Mouse (Mus musculus) neural tube, embryonic 11.5 days (tissue): ENCODE data around the gene Ehbp1l1. TPM values are rescaled to one million over a fixed set of nuclear protein-coding genes. Genes with fewer than 3 reads are reported as not detected.
A peak's percentile ranks its signal among the peaks of the same experiment; 100 is the strongest.

Experiments
- ATAC-seq: fragments of 200-750 bp; cut with Nextera tagmentation; 2 replicates; pipeline ENCODE4 v1.8.0; 2017; ENCODE audit warnings: moderate number of reproducible peaks, mild to moderate bottlenecking, moderate TSS enrichment, moderate library complexity; ENCODE audit not compliant: insufficient read depth, low FRiP score, low TSS enrichment
- DNase-seq: peaks from one replicate; pipeline ENCODE4 v3.0.0-alpha.2; 2015; ENCODE audit warnings: low spot score
- H3K27ac ChIP-seq: fragments of 300-500 bp; sonication (generic); 2 replicates; pipeline ENCODE4 v1.5.1; 2014; ENCODE audit warnings: low read depth, mild to moderate bottlenecking, low read length
- H3K27me3 ChIP-seq: fragments of 300-500 bp; sonication (generic); 2 replicates; pipeline ENCODE4 v1.6.1; 2014; ENCODE audit warnings: mild to moderate bottlenecking, low read length, mixed read lengths; ENCODE audit not compliant: control insufficient read depth, insufficient read depth
- H3K36me3 ChIP-seq: fragments of 300-500 bp; sonication (generic); 2 replicates; pipeline ENCODE4 v1.6.1; 2014; ENCODE audit warnings: mild to moderate bottlenecking, low read length, moderate library complexity, mixed read lengths; ENCODE audit not compliant: control insufficient read depth, insufficient read depth
- H3K4me1 ChIP-seq: fragments of 300-500 bp; sonication (generic); 2 replicates; pipeline ENCODE4 v1.6.1; 2014; ENCODE audit warnings: low read length, mixed read lengths; ENCODE audit not compliant: control insufficient read depth, insufficient read depth
- H3K4me2 ChIP-seq: fragments of 300-500 bp; sonication (generic); 2 replicates; pipeline ENCODE4 v1.6.1; 2014; ENCODE audit warnings: low read depth, mild to moderate bottlenecking, moderate library complexity
- H3K4me3 ChIP-seq: fragments of 300-500 bp; sonication (generic); 2 replicates; pipeline ENCODE4 v1.5.1; 2014; ENCODE audit warnings: low read depth, low read length
- H3K9ac ChIP-seq: fragments of 300-500 bp; sonication (generic); 2 replicates; pipeline ENCODE4 v1.6.1; 2014; ENCODE audit warnings: mild to moderate bottlenecking, low read length
- H3K9me3 ChIP-seq: fragments of 300-500 bp; sonication (generic); 2 replicates; pipeline ENCODE4 v1.6.1; 2016; ENCODE audit warnings: low read length; ENCODE audit not compliant: control insufficient read depth
- WGBS: fragments of 180-500 bp; shearing (Covaris S2); extraction: QIAGEN DNeasy Blood & Tissue Kit; methylation state at CpG from one replicate; pipeline ENCODE4 v1.1.7; 2014; 5-methylcytosine and 5-hydroxymethylcytosine counted together
- polyA plus RNA-seq: library from polyadenylated mRNA; unstranded; fragments of >200 nt; fragmentation: Nextera tagmentation; extraction: Ambion mirVana; gene quantifications from 2 replicates; pipeline ENCODE4 v1.2.1, GENCODE M21; 2014

Gene Ehbp1l1
- polyA plus RNA-seq, result 5.1 and 6.8 TPM in 2 replicates

DNA sequence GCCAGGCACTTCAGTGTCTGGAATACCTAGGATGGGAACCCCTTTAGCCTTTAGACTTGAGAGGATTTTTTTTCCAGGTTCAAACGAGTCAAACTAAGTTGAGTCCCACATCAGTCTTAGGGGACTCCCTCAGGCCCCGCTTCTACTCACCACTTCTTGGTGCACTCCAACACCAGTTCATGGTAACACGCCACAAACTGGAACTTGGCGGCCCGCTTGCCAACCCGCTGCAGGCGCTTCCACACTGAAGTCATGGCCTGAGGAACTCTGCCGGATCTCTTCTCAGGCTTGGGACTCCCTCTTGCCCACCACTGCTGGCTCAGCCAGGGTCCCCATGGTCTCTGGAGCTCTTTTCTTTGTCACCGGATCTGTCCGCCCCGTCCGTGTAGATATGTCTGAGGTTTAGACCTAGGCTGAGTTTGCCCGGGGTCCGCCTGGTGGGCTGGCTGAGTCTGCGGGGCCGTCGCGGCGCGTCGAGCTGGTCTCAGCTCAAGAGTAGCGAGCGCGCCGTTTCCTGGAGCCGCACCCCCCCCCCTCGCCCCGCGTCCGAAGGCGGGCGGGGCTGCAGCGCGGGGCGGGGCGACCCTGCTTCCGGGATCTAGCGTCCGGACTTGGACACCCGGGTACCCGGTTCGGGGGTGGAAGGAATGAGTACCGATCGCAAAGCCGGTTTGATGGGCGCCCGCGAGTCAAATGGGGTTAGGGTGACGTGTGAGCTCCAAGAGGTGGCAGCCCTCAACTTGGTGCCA lies at the start of gene Ehbp1l1:
Ehbp1l1 (minus strand) TSS at position 551 of the 749 bp plus-strand sequence.
- H3K4me3 ChIP-seq, result peak within 1 kb of the TSS; percentile 5
- DNase-seq (peak; percentile 62), ATAC-seq (no peak)
- peaks cover 7% of the 10 kb centered on the region for H3K36me3 ChIP-seq
- H3K27ac ChIP-seq, result no peak within 1 kb of the TSS
- no peaks in the 10 kb centered on the region for H3K27me3 ChIP-seq
- peak within 1 kb of the TSS; percentile 50 for H3K4me2 ChIP-seq
- no peaks in the 10 kb centered on the region for H3K9me3 ChIP-seq
- peak within 1 kb of the TSS; percentile 14 for H3K9ac ChIP-seq
- H3K4me1 ChIP-seq, result peaks cover 39% of the 10 kb centered on the region
- 13% methylated on average over 48 of the region's 49 CpGs for WGBS

DNA sequence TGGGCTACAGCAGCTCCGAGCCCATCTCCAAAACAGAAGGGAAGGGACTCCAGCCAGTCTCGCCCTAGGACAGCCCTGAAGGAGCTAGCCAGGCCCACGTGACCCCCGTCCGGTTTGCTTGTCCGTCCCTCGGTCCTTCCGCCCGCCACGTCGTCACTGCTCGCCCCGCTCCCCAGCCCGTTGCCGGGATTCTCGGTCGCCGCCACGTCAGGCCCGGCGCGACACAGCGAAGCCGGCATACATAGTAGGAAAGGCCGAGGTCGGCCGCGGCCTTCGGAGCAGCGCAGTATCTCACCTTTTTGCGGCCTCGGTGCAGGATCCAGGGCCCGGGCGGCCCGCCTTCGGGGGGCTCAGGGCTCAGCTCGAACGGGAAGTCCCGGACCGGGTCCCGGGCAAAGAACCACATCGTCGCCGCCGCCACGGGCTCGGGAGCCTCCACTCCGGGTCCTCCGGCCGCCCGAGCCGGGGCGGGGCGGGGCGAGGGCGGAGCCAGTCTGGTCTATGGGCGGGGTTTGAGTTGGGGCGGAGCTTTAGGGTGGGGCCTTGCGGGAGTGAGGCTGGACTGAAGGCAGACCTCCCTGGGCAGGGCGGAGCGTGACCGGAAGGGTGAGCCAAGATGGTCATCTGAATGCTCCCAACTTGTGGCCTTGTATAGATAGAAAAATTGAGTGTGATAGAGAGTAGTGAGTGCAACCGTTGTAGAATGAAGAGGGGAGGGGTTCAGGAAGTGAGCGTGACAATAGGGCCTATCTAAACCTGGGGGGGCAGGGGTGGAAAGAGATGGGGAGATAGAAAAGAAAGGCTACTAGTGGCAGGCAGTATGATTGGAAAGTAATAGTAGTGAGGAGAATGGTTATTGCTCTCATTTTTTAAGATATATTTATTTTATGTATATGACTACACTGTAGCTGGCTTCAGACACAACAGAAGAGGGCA lies 45.1 kb upstream of the Ehbp1l1 start, which contains the start of gene Scyl1:
Scyl1 (minus strand) TSS at position 495 of the 936 bp plus-strand sequence.
- no peaks in the 10 kb centered on the region for H3K9me3 ChIP-seq
- H3K4me2 ChIP-seq, result peak within 1 kb of the TSS; percentile 84
- DNase-seq (peak; percentile 94), ATAC-seq (peak; percentile 97)
- peaks cover 6% of the 10 kb centered on the region for H3K36me3 ChIP-seq
- H3K27me3 ChIP-seq, result no peaks in the 10 kb centered on the region
- H3K9ac ChIP-seq, result peak within 1 kb of the TSS; percentile 85
- peak within 1 kb of the TSS; percentile 49; the same call in 1 of the 2 replicates for H3K27ac ChIP-seq
- peaks cover 10% of the 10 kb centered on the region for H3K4me1 ChIP-seq
- peak within 1 kb of the TSS; percentile 87 for H3K4me3 ChIP-seq
- 1% methylated on average over 63 of the region's 64 CpGs for WGBS

DNA sequence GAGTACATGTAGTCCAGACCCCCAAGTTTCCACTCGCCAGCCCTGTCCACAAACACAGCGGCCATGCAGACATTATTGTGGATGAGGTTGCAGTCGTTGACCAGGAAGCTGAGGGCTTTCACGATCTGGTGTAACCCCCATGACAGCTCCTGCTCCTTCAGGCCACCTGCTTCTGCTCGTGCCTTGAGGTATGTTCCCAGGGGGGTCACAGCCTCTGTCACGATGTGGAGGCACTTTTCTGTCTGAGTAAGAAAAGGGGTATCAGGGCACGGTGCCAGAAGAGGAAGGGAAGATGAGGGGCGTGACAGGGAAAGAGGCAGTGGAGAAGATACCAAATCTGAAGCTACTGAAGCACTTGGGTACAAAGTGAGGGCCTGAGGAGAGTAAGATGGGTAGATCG lies 44.2 kb upstream of the Ehbp1l1 start:
- H3K36me3 ChIP-seq, result peaks cover 9% of the 10 kb centered on the region
- DNase-seq (no peak), ATAC-seq (no peak)
- H3K9ac ChIP-seq, result peak overlapping the region; percentile 85
- H3K9me3 ChIP-seq, result no peaks in the 10 kb centered on the region
- H3K4me1 ChIP-seq, result peaks cover 10% of the 10 kb centered on the region
- H3K27ac ChIP-seq, result peak overlapping the region; percentile 49; the same call in 1 of the 2 replicates
- H3K4me3 ChIP-seq, result peak overlapping the region; percentile 87
- H3K27me3 ChIP-seq, result no peaks in the 10 kb centered on the region
- WGBS, result 58% methylated on average over 9 of the region's 9 CpGs
- peak overlapping the region; percentile 84 for H3K4me2 ChIP-seq

- peaks cover 10% of the 10 kb centered on the region for H3K4me1 ChIP-seq
- ATAC-seq (no peak), DNase-seq (no peak)
- no peak overlapping the region for H3K4me3 ChIP-seq
- WGBS, result 86% methylated on average over 4 of the region's 4 CpGs
- H3K27ac ChIP-seq, result no peak overlapping the region
- H3K27me3 ChIP-seq, result no peaks in the 10 kb centered on the region
- H3K4me2 ChIP-seq, result no peak overlapping the region
- H3K36me3 ChIP-seq, result peaks cover 22% of the 10 kb centered on the region
- no peak overlapping the region for H3K9ac ChIP-seq
- H3K9me3 ChIP-seq, result no peaks in the 10 kb centered on the region
Observed at GRCm38 (mm10) chr19:5767271-5767670, 41.2 kb upstream of the Ehbp1l1 start.

GRCm38 (mm10) chr19:5763163-5763562 lies 37.0 kb upstream of the Ehbp1l1 start:
- Histone ChIP-seq H3K27me3 (no peaks in the 10 kb centered on the region; the same call in 1 of the 2 replicates), H3K4me2 (no peak overlapping the region), H3K9ac (no peak overlapping the region), H3K9me3 (no peaks in the 10 kb centered on the region), H3K4me1 (no peaks in the 10 kb centered on the region), H3K36me3 (peaks cover 38% of the 10 kb centered on the region), H3K4me3 (no peak overlapping the region), H3K27ac (no peak overlapping the region)
- ATAC-seq (no peak), DNase-seq (no peak)
- WGBS, result 94% methylated on average over 6 of the region's 6 CpGs

GRCm38 (mm10) chr19:5758878-5759403 lies 32.8 kb upstream of the Ehbp1l1 start:
- Histone ChIP-seq H3K27ac (no peak overlapping the region), H3K27me3 (peaks cover 20% of the 10 kb centered on the region), H3K9me3 (no peaks in the 10 kb centered on the region), H3K9ac (no peak overlapping the region), H3K4me2 (no peak overlapping the region), H3K4me3 (no peak overlapping the region), H3K36me3 (peaks cover 30% of the 10 kb centered on the region), H3K4me1 (peaks cover 10% of the 10 kb centered on the region; the same call in 1 of the 2 replicates)
- no peak for DNase-seq
- WGBS, result 91% methylated on average over 14 of the region's 14 CpGs
- no peak for ATAC-seq

DNA sequence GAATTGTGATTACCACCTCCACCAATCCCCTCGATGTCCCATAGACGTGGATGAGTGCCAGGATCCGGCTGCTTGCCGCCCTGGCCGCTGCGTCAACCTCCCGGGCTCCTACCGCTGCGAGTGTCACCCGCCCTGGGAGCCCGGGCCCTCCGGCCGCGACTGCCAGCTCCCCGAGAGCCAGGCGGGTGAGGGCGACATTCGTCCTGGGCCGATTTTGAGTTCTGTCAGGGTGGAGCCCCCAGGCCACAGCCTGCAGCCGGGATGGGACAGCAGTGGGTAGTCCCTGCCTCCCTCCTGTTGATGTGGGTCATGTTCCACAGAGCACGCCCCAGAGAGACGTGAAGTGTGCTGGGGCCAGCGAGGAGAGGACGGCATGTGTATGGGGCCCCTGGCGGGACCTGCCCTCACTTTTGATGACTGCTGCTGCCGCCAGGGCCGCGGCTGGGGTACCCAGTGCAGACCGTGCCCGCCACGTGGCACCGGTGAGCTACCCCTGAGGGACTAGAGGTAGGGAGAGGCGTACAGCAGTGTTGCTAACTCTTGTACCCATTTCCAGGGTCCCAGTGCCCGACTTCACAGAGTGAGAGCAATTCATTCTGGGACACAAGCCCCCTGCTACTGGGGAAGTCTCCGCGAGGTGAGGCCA lies 31.0 kb upstream of the Ehbp1l1 start:
- 14% methylated on average over 33 of the region's 36 CpGs for WGBS
- no peak for ATAC-seq
- H3K36me3 ChIP-seq, result peaks cover 26% of the 10 kb centered on the region
- H3K9ac ChIP-seq, result peak overlapping the region; percentile 18; the same call in 1 of the 2 replicates
- peaks cover 10% of the 10 kb centered on the region; the same call in 1 of the 2 replicates for H3K4me1 ChIP-seq
- no peak for DNase-seq
- peak overlapping the region; percentile 31 for H3K4me2 ChIP-seq
- peak overlapping the region; percentile 25 for H3K4me3 ChIP-seq
- no peak overlapping the region for H3K27ac ChIP-seq
- H3K27me3 ChIP-seq, result peaks cover 32% of the 10 kb centered on the region
- H3K9me3 ChIP-seq, result no peaks in the 10 kb centered on the region
